Mouse (Mus musculus) liver, postnatal 0 days (tissue): ENCODE measurements at regions not wholly inside any gene's neighbourhood (a gene's known extent, or its start where the extent isn't known, plus 50 kb on each side); places are given as distances from the start of the nearest gene placed in this dataset.

Experiments used
- CTCF ChIP-seq: sonication (generic); IDR thresholded peaks from 2 replicates; pipeline ENCODE4 v1.5.1; 2016; ENCODE audit warnings: antibody characterized with exemption, low read depth
- EP300 ChIP-seq: IDR thresholded peaks from 2 replicates; pipeline ENCODE4 v1.6.1; 2016; ENCODE audit warnings: antibody characterized with exemption, low read depth, mild to moderate bottlenecking

- TF ChIP-seq EP300 (no peak), CTCF (no peak)
These were observed 186.7 kb downstream of the Atxn7l3b start for GRCm38 (mm10) chr10:112742123-112742522.
